Mouse (Mus musculus): ENCODE measurements at regions not wholly inside any gene's neighbourhood (a gene's known extent, or its start where the extent isn't known, plus 50 kb on each side); places are given as distances from the start of the nearest gene placed in this dataset.
A peak's percentile ranks its signal among the peaks of the same experiment; 100 is the strongest.

DNA sequence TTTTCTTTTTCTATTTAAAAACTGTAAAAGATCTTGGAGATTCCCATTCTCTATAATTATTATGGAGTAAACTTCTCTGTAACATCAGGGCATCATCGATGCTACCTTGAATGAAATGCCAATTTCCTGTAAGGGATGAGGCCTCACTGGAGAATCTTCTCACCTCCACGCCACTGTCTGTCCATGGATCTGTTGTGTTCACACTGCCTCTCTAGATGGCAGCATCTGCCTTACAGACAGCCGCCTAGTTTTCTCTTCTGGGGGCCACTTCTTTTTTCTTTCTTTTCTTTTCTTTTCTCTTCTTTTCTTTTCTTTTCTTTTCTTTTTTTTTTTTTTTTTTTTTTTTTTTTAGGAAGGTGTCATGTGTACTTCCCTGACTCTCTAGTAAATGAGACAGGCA, 310.8 kb upstream of the Fam241a start:
- DNase-seq (ENCODE audit: low spot score) (no peak), ATAC-seq (ENCODE audit: low read depth) (no peak)
- no peak overlapping the region for H3K4me2 ChIP-seq (ENCODE audit: low read depth, low read length)
- no peaks in the 10 kb centered on the region for H3K36me3 ChIP-seq (ENCODE audit: control insufficient read depth, insufficient read depth, low read length)
- H3K27ac ChIP-seq (replicated peaks; ENCODE audit: low read depth, low read length): no peak overlapping the region
- H3K9ac ChIP-seq (ENCODE audit: low read depth, low read length): no peak overlapping the region
- WGBS: 63% methylated on average over 3 of the region's 3 CpGs
- no peak overlapping the region for H3K4me3 ChIP-seq (ENCODE audit: low read depth, low read length)
- H3K9me3 ChIP-seq (ENCODE audit: control insufficient read depth, low read length): no peaks in the 10 kb centered on the region
- no peaks in the 10 kb centered on the region for H3K4me1 ChIP-seq (ENCODE audit: control insufficient read depth, insufficient read depth, low read length)
- no peaks in the 10 kb centered on the region for H3K27me3 ChIP-seq (replicated peaks; ENCODE audit: control insufficient read depth, insufficient read depth, low read length)

DNA sequence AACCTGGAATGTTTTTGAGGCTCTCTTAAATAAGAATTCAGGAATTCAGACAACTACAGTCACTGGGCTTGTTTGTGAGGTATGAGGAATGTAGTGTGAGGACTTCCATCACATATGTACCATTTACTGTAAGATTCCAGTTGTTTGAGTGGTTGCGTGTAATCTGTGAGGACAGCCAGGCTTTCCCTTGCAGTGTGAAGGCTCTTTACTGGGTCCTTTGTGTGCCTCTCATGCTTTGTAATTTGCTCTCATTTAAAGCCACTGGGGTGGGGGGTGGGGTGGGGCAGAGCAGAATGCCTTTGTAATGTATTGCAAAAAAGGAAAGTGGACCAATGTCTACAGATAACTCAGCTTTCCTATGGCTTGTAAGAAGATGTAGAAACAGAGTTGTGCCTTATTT, 310.4 kb upstream of the Fam241a start:
- Histone ChIP-seq H3K4me2 (ENCODE audit: low read depth, low read length) (no peak overlapping the region), H3K4me3 (ENCODE audit: low read depth, low read length) (no peak overlapping the region), H3K9me3 (ENCODE audit: control insufficient read depth, low read length) (no peaks in the 10 kb centered on the region), H3K4me1 (ENCODE audit: control insufficient read depth, insufficient read depth, low read length) (no peaks in the 10 kb centered on the region), H3K36me3 (ENCODE audit: control insufficient read depth, insufficient read depth, low read length) (no peaks in the 10 kb centered on the region), H3K27ac (replicated peaks; ENCODE audit: low read depth, low read length) (no peak overlapping the region), H3K9ac (ENCODE audit: low read depth, low read length) (no peak overlapping the region), H3K27me3 (replicated peaks; ENCODE audit: control insufficient read depth, insufficient read depth, low read length) (no peaks in the 10 kb centered on the region)
- DNase-seq (ENCODE audit: low spot score) (no peak), ATAC-seq (ENCODE audit: low read depth) (no peak)
- WGBS: 79% methylated on average over 1 of the region's 1 CpGs

DNA sequence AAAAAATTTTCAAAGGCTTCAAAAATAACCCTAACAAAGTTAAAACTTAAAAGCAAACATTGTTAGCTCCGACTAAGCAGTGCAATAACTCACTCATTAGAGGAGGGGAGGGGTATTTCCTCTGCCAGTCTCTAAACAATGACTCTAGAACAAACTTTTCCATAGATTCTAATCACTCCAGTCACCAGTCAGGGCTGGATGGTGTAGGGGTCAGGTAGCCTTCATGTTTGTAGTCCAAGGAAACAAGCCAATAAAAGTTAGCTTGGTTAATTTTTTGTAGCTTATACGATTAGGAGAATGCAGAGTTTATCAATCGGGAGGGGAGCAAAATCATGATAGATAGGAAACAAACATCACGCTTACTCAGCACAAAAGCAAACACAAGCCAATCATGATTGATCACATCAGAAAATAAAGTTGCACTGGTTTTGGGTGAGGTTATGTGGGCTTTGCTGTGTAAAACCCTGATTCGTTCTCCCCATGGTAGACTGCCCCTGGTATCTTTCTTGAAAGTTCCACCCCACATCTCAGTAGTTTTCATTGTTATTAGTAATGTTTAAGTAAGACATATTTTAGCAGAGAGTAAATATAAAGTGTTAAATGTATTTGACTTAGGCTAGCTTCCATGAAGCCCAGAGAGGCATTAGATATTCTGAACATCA, 304.6 kb upstream of the Fam241a start:
- Histone ChIP-seq H3K9me3 (ENCODE audit: control insufficient read depth, low read length) (no peaks in the 10 kb centered on the region), H3K4me2 (ENCODE audit: low read depth, low read length) (no peak overlapping the region), H3K9ac (ENCODE audit: low read depth, low read length) (no peak overlapping the region), H3K27ac (replicated peaks; ENCODE audit: low read depth, low read length) (no peak overlapping the region), H3K4me1 (ENCODE audit: control insufficient read depth, insufficient read depth, low read length) (0 out of 2 replicates have a peak, but pooled peaks cover 3% of the 10 kb centered on the region), H3K4me3 (ENCODE audit: low read depth, low read length) (no peak overlapping the region), H3K27me3 (replicated peaks; ENCODE audit: control insufficient read depth, insufficient read depth, low read length) (no peaks in the 10 kb centered on the region), H3K36me3 (ENCODE audit: control insufficient read depth, insufficient read depth, low read length) (no peaks in the 10 kb centered on the region)
- no peak for ATAC-seq (ENCODE audit: low read depth)
- WGBS: 81% methylated on average over 5 of the region's 5 CpGs
- DNase-seq (ENCODE audit: low spot score): no peak

DNA sequence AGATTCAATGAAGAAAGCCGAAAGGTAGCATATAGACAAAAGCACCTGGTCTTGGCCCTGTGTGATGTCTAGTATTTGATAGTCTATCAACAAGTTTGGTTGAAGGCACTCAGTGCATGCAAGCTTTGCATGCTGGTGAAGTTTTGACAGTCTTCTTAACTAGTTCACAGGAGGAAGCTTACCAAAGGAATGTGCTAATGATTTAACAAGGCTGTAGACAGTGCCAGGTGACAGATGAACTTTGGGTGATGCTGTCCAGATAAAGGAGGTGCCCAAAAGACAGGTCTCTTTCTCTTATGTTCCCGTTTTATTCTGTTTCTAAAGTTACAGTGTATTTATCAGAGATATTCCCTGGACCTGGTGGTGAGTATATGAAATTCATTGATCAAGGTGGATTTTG, 303.3 kb upstream of the Fam241a start:
- 88% methylated on average over 2 of the region's 2 CpGs for WGBS
- H3K9me3 ChIP-seq (ENCODE audit: control insufficient read depth, low read length): no peaks in the 10 kb centered on the region

DNA sequence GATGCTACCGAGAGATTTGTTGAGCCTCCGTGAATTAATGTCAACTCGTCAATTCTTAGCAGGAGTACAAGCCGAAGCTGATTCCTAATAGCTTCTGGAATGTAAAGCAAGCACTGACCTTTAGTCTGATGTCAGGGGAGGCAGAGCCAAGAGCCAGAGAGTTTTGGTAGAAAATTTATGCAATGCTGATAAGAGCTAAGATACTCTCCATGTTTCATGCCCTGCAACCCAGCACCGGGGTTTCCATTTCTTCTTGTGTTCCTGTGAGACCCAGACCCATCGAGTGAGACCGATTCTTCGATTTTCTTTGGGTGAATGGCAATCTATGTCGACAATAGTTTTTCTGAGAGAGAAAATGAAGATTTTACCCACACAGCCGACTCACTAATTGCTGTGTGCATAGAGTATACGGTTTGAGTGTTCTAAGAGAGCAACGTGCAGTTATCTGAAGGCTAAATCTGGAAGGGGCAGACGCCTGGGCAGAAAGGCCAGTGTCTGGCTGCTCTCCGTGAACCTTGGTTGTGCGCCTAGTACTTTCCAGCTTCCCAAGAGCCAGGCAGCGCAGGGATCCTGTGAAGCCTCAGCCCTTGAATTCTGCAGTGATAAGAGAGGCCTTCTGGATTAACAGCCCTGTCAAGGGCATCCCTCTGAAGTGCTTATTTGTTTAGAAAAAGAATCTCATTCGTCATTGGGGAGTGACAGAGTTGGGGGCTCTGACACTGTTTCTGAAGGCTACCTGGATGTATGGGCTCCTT, 296.1 kb upstream of the Fam241a start:
- H3K9me3 ChIP-seq (ENCODE audit: control insufficient read depth, low read length): no peaks in the 10 kb centered on the region
- H3K4me2 ChIP-seq (ENCODE audit: low read depth, low read length): no peak overlapping the region
- no peaks in the 10 kb centered on the region for H3K36me3 ChIP-seq (ENCODE audit: control insufficient read depth, insufficient read depth, low read length)
- ATAC-seq (ENCODE audit: low read depth): no peak
- no peak overlapping the region for H3K9ac ChIP-seq (ENCODE audit: low read depth, low read length)
- no peaks in the 10 kb centered on the region for H3K4me1 ChIP-seq (ENCODE audit: control insufficient read depth, insufficient read depth, low read length)
- H3K4me3 ChIP-seq (ENCODE audit: low read depth, low read length): no peak overlapping the region
- no peaks in the 10 kb centered on the region for H3K27me3 ChIP-seq (replicated peaks; ENCODE audit: control insufficient read depth, insufficient read depth, low read length)
- 60% methylated on average over 17 of the region's 17 CpGs for WGBS
- no peak overlapping the region for H3K27ac ChIP-seq (replicated peaks; ENCODE audit: low read depth, low read length)
- no peak for DNase-seq (ENCODE audit: low spot score)

More for the DNA sequence above, 303.3 kb upstream of the Fam241a start:
- H3K4me1 ChIP-seq (ENCODE audit: control insufficient read depth, insufficient read depth, low read length): 0 out of 2 replicates have a peak, but pooled peaks cover 3% of the 10 kb centered on the region
- no peaks in the 10 kb centered on the region for H3K27me3 ChIP-seq (replicated peaks; ENCODE audit: control insufficient read depth, insufficient read depth, low read length)
- H3K27ac ChIP-seq (replicated peaks; ENCODE audit: low read depth, low read length): no peak overlapping the region
- no peaks in the 10 kb centered on the region for H3K36me3 ChIP-seq (ENCODE audit: control insufficient read depth, insufficient read depth, low read length)
- DNase-seq (ENCODE audit: low spot score) (no peak), ATAC-seq (ENCODE audit: low read depth) (no peak)
- H3K9ac ChIP-seq (ENCODE audit: low read depth, low read length): no peak overlapping the region
- no peak overlapping the region for H3K4me2 ChIP-seq (ENCODE audit: low read depth, low read length)
- H3K4me3 ChIP-seq (ENCODE audit: low read depth, low read length): no peak overlapping the region

DNA sequence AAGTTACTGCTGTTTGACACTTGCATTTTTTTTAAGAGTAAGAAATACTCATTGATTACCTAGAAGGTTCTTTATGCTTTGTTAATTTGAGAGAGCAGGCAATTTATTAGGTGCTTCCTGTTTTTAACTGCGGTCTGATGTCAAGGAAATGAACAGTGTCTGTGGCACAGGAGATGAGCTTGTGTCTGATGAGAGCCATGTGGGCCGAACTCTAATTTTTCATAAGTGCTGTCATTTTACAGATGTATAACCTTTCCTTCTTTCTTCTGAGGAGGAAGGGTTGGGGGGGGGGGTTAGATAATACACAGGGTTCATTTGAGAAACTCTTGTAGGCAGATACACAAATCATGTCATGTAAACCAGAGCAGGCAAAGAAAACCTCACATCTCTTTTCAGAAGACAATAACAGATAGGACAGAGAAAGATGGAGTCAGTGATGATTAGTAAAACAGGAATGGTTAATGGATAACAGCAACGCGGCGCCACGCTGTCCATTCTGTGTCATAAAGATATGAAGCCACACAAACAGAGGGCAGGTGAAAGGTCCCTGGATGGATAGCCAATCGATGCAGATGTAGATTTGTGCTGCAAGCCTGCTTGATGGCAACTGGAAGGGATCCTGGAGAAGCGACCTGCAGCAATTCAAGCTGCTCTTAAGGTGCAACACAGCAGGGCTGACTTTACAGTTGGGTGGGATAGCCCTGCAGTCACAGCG, 291.4 kb upstream of the Fam241a start:
- no peaks in the 10 kb centered on the region for H3K9me3 ChIP-seq (ENCODE audit: control insufficient read depth, low read length)
- DNase-seq (ENCODE audit: low spot score) (no peak), ATAC-seq (ENCODE audit: low read depth) (no peak)
- H3K27me3 ChIP-seq (replicated peaks; ENCODE audit: control insufficient read depth, insufficient read depth, low read length): no peaks in the 10 kb centered on the region
- H3K4me2 ChIP-seq (ENCODE audit: low read depth, low read length): no peak overlapping the region
- H3K36me3 ChIP-seq (ENCODE audit: control insufficient read depth, insufficient read depth, low read length): no peaks in the 10 kb centered on the region
- no peak overlapping the region for H3K27ac ChIP-seq (replicated peaks; ENCODE audit: low read depth, low read length)
- WGBS: 81% methylated on average over 8 of the region's 9 CpGs
- no peaks in the 10 kb centered on the region for H3K4me1 ChIP-seq (ENCODE audit: control insufficient read depth, insufficient read depth, low read length)
- no peak overlapping the region for H3K4me3 ChIP-seq (ENCODE audit: low read depth, low read length)
- H3K9ac ChIP-seq (ENCODE audit: low read depth, low read length): no peak overlapping the region

DNA sequence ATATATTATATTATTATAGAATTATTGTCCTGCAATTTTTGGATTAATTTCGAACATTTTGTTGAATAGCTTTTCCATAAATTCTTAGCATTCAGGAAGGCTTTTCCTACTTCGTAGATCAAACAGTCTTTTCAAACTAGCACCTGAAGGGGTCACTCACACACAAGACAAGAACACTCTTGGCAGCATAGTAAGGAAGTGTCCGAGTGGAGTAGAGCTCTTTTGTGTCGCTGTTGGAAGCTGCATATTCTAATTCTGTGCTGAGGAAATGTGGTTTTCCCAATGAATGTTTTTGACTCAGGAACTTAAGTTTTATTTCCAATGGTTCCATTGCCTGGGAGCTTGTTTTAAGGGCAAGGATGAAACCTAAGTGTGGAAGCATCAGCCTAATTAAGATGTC, 290.2 kb upstream of the Fam241a start:
- no peak overlapping the region for H3K27ac ChIP-seq (replicated peaks; ENCODE audit: low read depth, low read length)
- no peak overlapping the region for H3K9ac ChIP-seq (ENCODE audit: low read depth, low read length)
- WGBS: 18% methylated on average over 4 of the region's 4 CpGs
- DNase-seq (ENCODE audit: low spot score) (peak; percentile 81), ATAC-seq (ENCODE audit: low read depth) (peak; percentile 72; the same call in 1 of the 2 replicates)
- H3K4me2 ChIP-seq (ENCODE audit: low read depth, low read length): no peak overlapping the region
- no peaks in the 10 kb centered on the region for H3K9me3 ChIP-seq (ENCODE audit: control insufficient read depth, low read length)
- no peaks in the 10 kb centered on the region for H3K27me3 ChIP-seq (replicated peaks; ENCODE audit: control insufficient read depth, insufficient read depth, low read length)
- H3K4me3 ChIP-seq (ENCODE audit: low read depth, low read length): no peak overlapping the region
- no peaks in the 10 kb centered on the region for H3K4me1 ChIP-seq (ENCODE audit: control insufficient read depth, insufficient read depth, low read length)
- H3K36me3 ChIP-seq (ENCODE audit: control insufficient read depth, insufficient read depth, low read length): no peaks in the 10 kb centered on the region

DNA sequence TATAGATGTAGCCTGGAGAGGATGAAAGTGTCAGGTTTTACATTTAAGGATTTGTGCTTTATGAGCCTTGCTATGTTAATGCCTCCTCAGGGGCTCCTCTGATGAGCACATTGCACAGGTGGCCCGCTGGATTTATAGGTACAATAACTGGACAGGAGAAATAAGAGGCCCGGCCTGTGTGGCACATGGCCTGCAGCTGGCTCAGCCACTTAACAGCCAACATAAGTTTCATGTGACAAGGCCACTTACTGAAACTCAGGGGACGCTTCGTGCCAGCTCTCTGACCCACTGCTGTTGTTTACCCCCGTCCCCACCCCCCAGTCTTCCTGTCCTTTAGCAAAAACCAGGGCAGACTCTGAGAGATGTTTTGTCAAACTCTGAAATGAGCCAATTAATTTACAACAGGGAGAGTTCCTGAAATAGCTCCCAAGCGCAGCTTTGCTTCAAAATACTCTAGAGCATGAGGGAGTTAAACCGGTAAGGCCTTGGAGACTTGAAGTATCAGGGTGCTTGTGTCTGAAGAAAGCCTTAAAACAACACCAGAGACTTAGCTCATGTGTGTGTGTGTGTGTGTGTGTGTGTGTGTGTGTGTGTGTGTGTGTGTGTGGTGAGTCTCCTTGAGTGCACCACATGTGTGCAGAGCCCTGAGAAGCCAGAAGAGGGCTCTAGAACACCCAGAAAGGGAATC, 285.2 kb upstream of the Fam241a start:
- ATAC-seq (ENCODE audit: low read depth) (no peak), DNase-seq (ENCODE audit: low spot score) (peak; percentile 13)
- Histone ChIP-seq H3K9me3 (ENCODE audit: control insufficient read depth, low read length) (no peaks in the 10 kb centered on the region), H3K9ac (ENCODE audit: low read depth, low read length) (no peak overlapping the region), H3K4me3 (ENCODE audit: low read depth, low read length) (no peak overlapping the region), H3K36me3 (ENCODE audit: control insufficient read depth, insufficient read depth, low read length) (no peaks in the 10 kb centered on the region), H3K4me2 (ENCODE audit: low read depth, low read length) (no peak overlapping the region), H3K27me3 (replicated peaks; ENCODE audit: control insufficient read depth, insufficient read depth, low read length) (no peaks in the 10 kb centered on the region), H3K27ac (replicated peaks; ENCODE audit: low read depth, low read length) (no peak overlapping the region), H3K4me1 (ENCODE audit: control insufficient read depth, insufficient read depth, low read length) (no peaks in the 10 kb centered on the region)
- 54% methylated on average over 7 of the region's 7 CpGs for WGBS
